30 mouse cellular contexts compared by ENCODE assay signal in genomic region chr3:51400682-51401081, GRCm38 (mm10). TPM values are rescaled to one million over a fixed set of nuclear protein-coding genes. Genes with fewer than 3 reads are reported as not detected.
DNase-seq lines count a peak whose midpoint lies in the region; ATAC-seq and TF ChIP-seq lines count a peak whose summit lies in the region.
"Had no signal": no experiment of that assay in that cellular context is flagged by ENCODE, and none has a peak within 500 bp of the region (broad histone marks: within the 10 kb centered on the region; RNA-seq: fewer than 3 reads in every experiment).

No protein-coding gene starts in this region.

- H3K4me3 ChIP-seq in gastrocnemius, adult 2 months, result peak overlapping the region; percentile 56
- H3K4me3 ChIP-seq in midbrain, embryonic 10.5 days, result no peak overlapping the region
- H3K4me3 ChIP-seq in midbrain, embryonic 14.5 days (replicated peaks; ENCODE audit: low read depth, low read length), result no peak overlapping the region
- H3K4me3 ChIP-seq in CH12.LX (replicated peaks in 1 of 3; ENCODE audit: low read depth in 2 of 3, low read length in 2 of 3, poor library complexity in 1 of 3), result no peak overlapping the region
- H3K4me3 ChIP-seq in limb, embryonic 10.5 days, result no peak overlapping the region
- H3K4me3 ChIP-seq: embryonic facial prominence, embryonic 15.5 days; heart, adult 2 months; heart, embryonic 15.5 days; hindbrain, embryonic 13.5 days; kidney, embryonic 15.5 days; limb, embryonic 15.5 days; midbrain, embryonic 15.5 days; myocyte; neural tube, embryonic 13.5 days; stomach, embryonic 15.5 days had no signal

- H3K27me3 ChIP-seq in midbrain, embryonic 10.5 days (ENCODE audit: low read depth, poor library complexity, severe bottlenecking), result peaks cover 29% of the 10 kb centered on the region
- peaks cover 17% of the 10 kb centered on the region for H3K27me3 ChIP-seq in midbrain, embryonic 14.5 days (ENCODE audit: control insufficient read depth, insufficient read depth, low read length)
- no peaks in the 10 kb centered on the region for H3K27me3 ChIP-seq in CH12.LX (replicated peaks)
- peaks cover 39% of the 10 kb centered on the region for H3K27me3 ChIP-seq in limb, embryonic 10.5 days (ENCODE audit: low read depth, poor library complexity, severe bottlenecking)

- peaks cover 34% of the 10 kb centered on the region for H3K4me1 ChIP-seq in midbrain, embryonic 10.5 days
- H3K4me1 ChIP-seq in midbrain, embryonic 14.5 days (ENCODE audit: control insufficient read depth, insufficient read depth, low read length), result no peaks in the 10 kb centered on the region
- H3K4me1 ChIP-seq in CH12.LX (ENCODE audit: control insufficient read depth in 1 of 2, insufficient read depth in 2 of 2), result peaks cover 2 to 13% of the 10 kb centered on the region in 2 experiments; a peak in 2 of 4 replicates
- H3K4me1 ChIP-seq in limb, embryonic 10.5 days, result peaks cover 13% of the 10 kb centered on the region

- 84% methylated on average over 10 of the region's 10 CpGs for WGBS in midbrain, embryonic 10.5 days
- 73% methylated on average over 10 of the region's 10 CpGs for WGBS in midbrain, embryonic 14.5 days
- WGBS in limb, embryonic 10.5 days, result 83% methylated on average over 10 of the region's 10 CpGs

- ATAC-seq in midbrain, embryonic 14.5 days (ENCODE audit: low FRiP score, low TSS enrichment), result no peak
- ATAC-seq: CD4-positive, CD25-positive, alpha-beta regulatory T cell, adult 4 months; forebrain, embryonic 14.5 days; midbrain, embryonic 15.5 days had no signal

- no peak for TF ChIP-seq CTCF in gastrocnemius, adult 2 months (IDR thresholded peaks at IDR 0.05)
- TF ChIP-seq CTCF in CH12.LX (conservative IDR thresholded peaks at IDR 0.05 in 1 of 2, IDR thresholded peaks at IDR 0.05 in 1 of 2; ENCODE audit: low read depth in 2 of 2, low read length in 2 of 2), result no peak

- in situ Hi-C loops in CH12.LX (cut with MboI; ENCODE audit: low pct_ligation_motif_present, low pct_unique_long_range_greater_than_20kb, low sequenced_read_pairs), result no loop called here

- TF ChIP-seq RAD21 in CH12.LX (IDR thresholded peaks at IDR 0.05; ENCODE audit: low read depth, low read length), result no peak

- TF ChIP-seq EP300 in CH12.LX (IDR thresholded peaks at IDR 0.05; ENCODE audit: low read length), result no peak

- no peaks in the 10 kb centered on the region for H3K9me3 ChIP-seq in midbrain, embryonic 10.5 days (replicated peaks)
- no peaks in the 10 kb centered on the region for H3K9me3 ChIP-seq in midbrain, embryonic 14.5 days (ENCODE audit: control insufficient read depth, low read length)
- no peaks in the 10 kb centered on the region for H3K9me3 ChIP-seq in CH12.LX (replicated peaks; ENCODE audit: low read length)
- no peaks in the 10 kb centered on the region for H3K9me3 ChIP-seq in limb, embryonic 10.5 days (replicated peaks)
- H3K9me3 ChIP-seq: embryonic facial prominence, embryonic 15.5 days; G1E; heart, embryonic 15.5 days; hindbrain, embryonic 13.5 days; kidney, embryonic 15.5 days; limb, embryonic 15.5 days; midbrain, embryonic 15.5 days; neural tube, embryonic 13.5 days; stomach, embryonic 15.5 days had no signal

- peaks cover 32% of the 10 kb centered on the region for H3K36me3 ChIP-seq in midbrain, embryonic 10.5 days
- H3K36me3 ChIP-seq in midbrain, embryonic 14.5 days (ENCODE audit: control insufficient read depth, insufficient read depth, low read length), result peaks cover 12% of the 10 kb centered on the region; the same call in 1 of the 2 replicates
- H3K36me3 ChIP-seq in CH12.LX (replicated peaks in 1 of 2; ENCODE audit: control insufficient read depth in 1 of 2, insufficient read depth in 1 of 2, low read length in 1 of 2), result peaks cover 15 to 30% of the 10 kb centered on the region in 2 experiments
- H3K36me3 ChIP-seq in limb, embryonic 10.5 days, result peaks cover 31% of the 10 kb centered on the region
- H3K36me3 ChIP-seq: midbrain, embryonic 15.5 days; stomach, embryonic 15.5 days had no signal

- no peak overlapping the region for H3K9ac ChIP-seq in midbrain, embryonic 14.5 days (replicated peaks; ENCODE audit: low read length)
- H3K9ac ChIP-seq in CH12.LX (ENCODE audit: insufficient read depth, low read depth), result no peak overlapping the region
- H3K9ac ChIP-seq: embryonic facial prominence, embryonic 15.5 days; heart, embryonic 15.5 days; hindbrain, embryonic 13.5 days; kidney, embryonic 15.5 days; limb, embryonic 15.5 days; liver, embryonic 14.5 days; lung, embryonic 14.5 days; midbrain, embryonic 15.5 days; neural tube, embryonic 13.5 days; stomach, embryonic 15.5 days had no signal

- H3K79me2 ChIP-seq in CH12.LX (replicated peaks; ENCODE audit: control insufficient read depth, extremely low read depth, insufficient read depth, poor library complexity, severe bottlenecking), result no peaks in the 10 kb centered on the region

- DNase-seq in gastrocnemius, adult 2 months, result no peak
- DNase-seq in gastrocnemius, postnatal 25 days, result no peak
- DNase-seq in midbrain, embryonic 10.5 days (ENCODE audit: low spot score), result peak; percentile 16
- no peak for DNase-seq in midbrain, embryonic 14.5 days
- DNase-seq in CH12.LX (ENCODE audit: extremely low read depth), result no peak
- peak; percentile 26 for DNase-seq in ZHBTc4 (ENCODE audit: low read depth, low spot score)
- no peak for DNase-seq in limb, embryonic 10.5 days (ENCODE audit: low spot score)
- DNase-seq: cerebellum, adult 9-10 months; gastrocnemius, postnatal 14 days; heart, adult 2 months; kidney, adult 11 months; kidney, postnatal 4 days; lung, embryonic 14.5 days; thymus, adult 2 months; thymus, postnatal 4 days had no signal

- no peak for TF ChIP-seq POLR2A in CH12.LX (IDR thresholded peaks at IDR 0.05; ENCODE audit: low read depth, low read length)

- intact Hi-C loops in gastrocnemius, adult 2 months (cut with DNase I), result no loop called here

- no peak overlapping the region for H3K27ac ChIP-seq in gastrocnemius, adult 2 months
- H3K27ac ChIP-seq in midbrain, embryonic 10.5 days (replicated peaks), result no peak overlapping the region
- H3K27ac ChIP-seq in midbrain, embryonic 14.5 days (replicated peaks; ENCODE audit: low read depth, low read length), result no peak overlapping the region
- no peak overlapping the region for H3K27ac ChIP-seq in CH12.LX (ENCODE audit: insufficient read depth, low read depth)
- no peak overlapping the region for H3K27ac ChIP-seq in limb, embryonic 10.5 days
- H3K27ac ChIP-seq: embryonic facial prominence, embryonic 15.5 days; heart, adult 2 months; heart, embryonic 15.5 days; hindbrain, embryonic 13.5 days; kidney, embryonic 15.5 days; limb, embryonic 15.5 days; liver, embryonic 14.5 days; midbrain, embryonic 15.5 days; neural tube, embryonic 13.5 days; stomach, embryonic 15.5 days had no signal

- H3K4me2 ChIP-seq in midbrain, embryonic 14.5 days (ENCODE audit: low read length), result no peak overlapping the region
- peak overlapping the region; percentile 5; the same call in 1 of the 2 replicates for H3K4me2 ChIP-seq in CH12.LX (ENCODE audit: insufficient read depth, low read depth, poor library complexity, severe bottlenecking)
- H3K4me2 ChIP-seq: embryonic facial prominence, embryonic 15.5 days; heart, embryonic 15.5 days; hindbrain, embryonic 13.5 days; kidney, embryonic 15.5 days; limb, embryonic 15.5 days; lung, embryonic 14.5 days; midbrain, embryonic 15.5 days; neural tube, embryonic 13.5 days; stomach, embryonic 15.5 days had no signal

- dilution Hi-C loops in CH12.LX (cut with MboI; ENCODE audit: extremely low pct_ligation_motif_present, extremely low pct_unique_long_range_greater_than_20kb, low sequenced_read_pairs), result no loop called here

TF ChIP-seq in CH12.LX, 34 proteins besides CTCF, POLR2A, EP300 and RAD21 (continues in another document):
- TF ChIP-seq TBP (conservative IDR thresholded peaks at IDR 0.05; ENCODE audit: low read depth, low read length), result no peak
- TF ChIP-seq ZNF384 (IDR thresholded peaks at IDR 0.05; ENCODE audit: low read depth, low read length), result no peak
- no peak for TF ChIP-seq SMC3 (IDR thresholded peaks at IDR 0.05; ENCODE audit: low read depth, low read length)
- no peak for TF ChIP-seq MAX (IDR thresholded peaks at IDR 0.05; ENCODE audit: low read length)
- no peak for TF ChIP-seq NELFE (IDR thresholded peaks at IDR 0.05; ENCODE audit: low read depth, low read length)
- no peak for TF ChIP-seq E2F4 (IDR thresholded peaks at IDR 0.05; ENCODE audit: insufficient replicate concordance, low read depth, low read length)
- TF ChIP-seq BHLHE40 (IDR thresholded peaks at IDR 0.05; ENCODE audit: low read depth, low read length), result no peak
- no peak for TF ChIP-seq ELF1 (IDR thresholded peaks at IDR 0.05; ENCODE audit: low read depth, low read length)
- TF ChIP-seq JUN (IDR thresholded peaks at IDR 0.05; ENCODE audit: insufficient read depth, low read depth, low read length), result no peak

RNA-seq across cellular contexts. Expression of gene Mgarp, which starts 4.1 kb away (rescaled TPM):
- not detected for total RNA-seq in gastrocnemius, adult 2 months (2021)
- not detected for total RNA-seq in gastrocnemius, postnatal 25 days (2021)
- 35.9 and 39.2 TPM in 2 replicates for polyA plus RNA-seq in midbrain, embryonic 10.5 days (2016; fragmentation: Nextera tagmentation; extraction: Ambion mirVana)
- polyA plus RNA-seq in midbrain, embryonic 14.5 days (2014; fragmentation: Nextera tagmentation; extraction: Ambion mirVana), result 2.6 and 4.6 TPM in 2 replicates
- total RNA-seq in CH12.LX (2012; rRNA removed) (not detected in 2 replicates), CH12.LX (2014; rRNA removed) (not detected in 2 replicates)
- polyA plus RNA-seq in CH12.LX (2012; ENCODE audit: insufficient read length, low read depth), result 0.23 TPM in 1 of 2 replicates, not detected in the other
- polyA plus RNA-seq in limb, embryonic 10.5 days (2016; fragmentation: Nextera tagmentation; extraction: Ambion mirVana), result 3.8 and 4.9 TPM in 2 replicates
- total RNA-seq: left cerebral cortex, postnatal 36 days; megakaryocyte, adult 5-6 weeks had no signal

RNA-seq across cellular contexts. Expression of gene Ndufc1, which starts 8.1 kb away (rescaled TPM):
- total RNA-seq in gastrocnemius, adult 2 months (2021), result 1,000 to 10,000 TPM; 1,007 to 1,209 TPM
- total RNA-seq in gastrocnemius, postnatal 25 days (2021), result 1,000 to 10,000 TPM; 1,156 to 1,193 TPM
- polyA plus RNA-seq in midbrain, embryonic 10.5 days (2016; fragmentation: Nextera tagmentation; extraction: Ambion mirVana), result 688 and 718 TPM in 2 replicates
- 796 and 925 TPM in 2 replicates for polyA plus RNA-seq in midbrain, embryonic 14.5 days (2014; fragmentation: Nextera tagmentation; extraction: Ambion mirVana)
- total RNA-seq in CH12.LX (2012; rRNA removed) (213 and 233 TPM in 2 replicates), CH12.LX (2014; rRNA removed) (206 and 234 TPM in 2 replicates)
- polyA plus RNA-seq in CH12.LX (2012; ENCODE audit: insufficient read length, low read depth), result 109 and 159 TPM in 2 replicates
- 565 and 602 TPM in 2 replicates for polyA plus RNA-seq in limb, embryonic 10.5 days (2016; fragmentation: Nextera tagmentation; extraction: Ambion mirVana)

RNA-seq across cellular contexts. Expression of gene Naa15, which starts 14.3 kb away (rescaled TPM):
- 10 to 100 TPM; 44.5 to 50.0 TPM for total RNA-seq in gastrocnemius, adult 2 months (2021)
- total RNA-seq in gastrocnemius, postnatal 25 days (2021), result 10 to 100 TPM; 39.6 to 48.4 TPM
- 58.8 and 63.4 TPM in 2 replicates for polyA plus RNA-seq in midbrain, embryonic 10.5 days (2016; fragmentation: Nextera tagmentation; extraction: Ambion mirVana)
- polyA plus RNA-seq in midbrain, embryonic 14.5 days (2014; fragmentation: Nextera tagmentation; extraction: Ambion mirVana), result 37.9 and 41.5 TPM in 2 replicates
- 27.6 and 34.1 TPM in 2 replicates for total RNA-seq in CH12.LX (2012; rRNA removed)
- 59.0 and 59.9 TPM in 2 replicates for total RNA-seq in CH12.LX (2014; rRNA removed)
- polyA plus RNA-seq in CH12.LX (2012; ENCODE audit: insufficient read length, low read depth), result 85.8 and 95.3 TPM in 2 replicates
- 61.8 and 64.0 TPM in 2 replicates for polyA plus RNA-seq in limb, embryonic 10.5 days (2016; fragmentation: Nextera tagmentation; extraction: Ambion mirVana)

Comparison
In these comparisons a context has a peak if more than half of its experiments do, and no peak if none do; other contexts are left out.
1. DNase-seq: peak in midbrain, embryonic 10.5 days (single experiment) and ZHBTc4 (single experiment); none in gastrocnemius, adult 2 months (single experiment), gastrocnemius, postnatal 25 days (single experiment), midbrain, embryonic 14.5 days (single experiment), CH12.LX (single experiment) and limb, embryonic 10.5 days (single experiment).